Mouse (Mus musculus) heart, embryonic 12.5 days (tissue): ENCODE measurements around the gene Slfn14. TPM values are rescaled to one million over a fixed set of nuclear protein-coding genes. Genes with fewer than 3 reads are reported as not detected.
"Not testable (repeated sequence)": the region's sequence is repeated elsewhere in the genome, so short reads cannot be mapped to it uniquely, and the experiment has no call there.

Experiments
- ATAC-seq: fragments of 200-750 bp; cut with Nextera tagmentation; 2 replicates; pipeline ENCODE4 v1.8.0; 2017; ENCODE audit warnings: moderate TSS enrichment, moderate library complexity; ENCODE audit not compliant: insufficient number of reproducible peaks, low FRiP score
- H3K27ac ChIP-seq: fragments of 300-500 bp; sonication (generic); 2 replicates; pipeline ENCODE4 v1.5.1; 2016; ENCODE audit warnings: mild to moderate bottlenecking, moderate library complexity; ENCODE audit not compliant: poor library complexity, severe bottlenecking
- H3K27me3 ChIP-seq: fragments of 300-500 bp; sonication (generic); replicated peaks from 2 replicates; pipeline ENCODE4 v1.6.1; 2016; ENCODE audit warnings: mild to moderate bottlenecking, moderate library complexity
- H3K36me3 ChIP-seq: fragments of 300-500 bp; sonication (generic); 2 replicates; pipeline ENCODE4 v1.6.1; 2016; ENCODE audit warnings: mild to moderate bottlenecking, moderate library complexity
- H3K4me1 ChIP-seq: fragments of 300-500 bp; sonication (generic); replicated peaks from 2 replicates; pipeline ENCODE4 v1.6.1; 2016; ENCODE audit warnings: mild to moderate bottlenecking
- H3K4me2 ChIP-seq: fragments of 300-500 bp; sonication (generic); 2 replicates; pipeline ENCODE4 v1.6.1; 2016; ENCODE audit warnings: mild to moderate bottlenecking, moderate library complexity
- H3K4me3 ChIP-seq: fragments of 300-500 bp; sonication (generic); 2 replicates; pipeline ENCODE4 v1.5.1; 2016; ENCODE audit warnings: mild to moderate bottlenecking
- H3K9ac ChIP-seq: fragments of 300-500 bp; sonication (generic); 2 replicates; pipeline ENCODE4 v1.6.1; 2016; ENCODE audit warnings: mild to moderate bottlenecking, moderate library complexity
- H3K9me3 ChIP-seq: fragments of 300-500 bp; sonication (generic); replicated peaks from 2 replicates; pipeline ENCODE4 v1.6.1; 2016; ENCODE audit warnings: mild to moderate bottlenecking, moderate library complexity
- WGBS: fragments of 180-500 bp; shearing (Covaris S2); methylation state at CpG from one replicate; pipeline ENCODE4 v1.1.7; 2016; 5-methylcytosine and 5-hydroxymethylcytosine counted together
- polyA plus RNA-seq: library from polyadenylated mRNA; unstranded; fragments of >200 nt; fragmentation: Nextera tagmentation; extraction: Ambion mirVana; gene quantifications from 2 replicates; pipeline ENCODE4 v1.2.1, GENCODE M21; 2016

The Slfn14 gene
- polyA plus RNA-seq, 1 experiment from 2014 or later: 3.4 TPM

GRCm38 (mm10) chr11:83282084-83282483, 4.4 kb downstream of the Slfn14 start:
- 51% methylated on average over 2 of the region's 2 CpGs for WGBS
- ATAC-seq: no peak
- no peak overlapping the region for H3K4me3 ChIP-seq

GRCm38 (mm10) chr11:83279691-83280090, 6.8 kb downstream of the Slfn14 start:
- ATAC-seq: no peak
- Histone ChIP-seq H3K4me3 (no peak overlapping the region), H3K4me2 (no peak overlapping the region), H3K36me3 (no peaks in the 10 kb centered on the region), H3K27me3 (peaks cover 9% of the 10 kb centered on the region; the same call in 1 of the 2 replicates), H3K4me1 (no peaks in the 10 kb centered on the region; the same call in 1 of the 2 replicates), H3K27ac (no peak overlapping the region), H3K9ac (no peak overlapping the region), H3K9me3 (no peaks in the 10 kb centered on the region)
- 76% methylated on average over 6 of the region's 6 CpGs for WGBS

More at GRCm38 (mm10) chr11:83282084-83282483, 4.4 kb downstream of the Slfn14 start:
- H3K9me3 ChIP-seq: no peaks in the 10 kb centered on the region
- H3K27ac ChIP-seq: no peak overlapping the region
- no peak overlapping the region for H3K9ac ChIP-seq
- peaks cover 9% of the 10 kb centered on the region; the same call in 1 of the 2 replicates for H3K27me3 ChIP-seq
- H3K36me3 ChIP-seq: no peaks in the 10 kb centered on the region
- 0 out of 2 replicates have a peak overlapping the region, but pooled peaks have one; percentile 18 for H3K4me2 ChIP-seq
- H3K4me1 ChIP-seq: no peaks in the 10 kb centered on the region

DNA sequence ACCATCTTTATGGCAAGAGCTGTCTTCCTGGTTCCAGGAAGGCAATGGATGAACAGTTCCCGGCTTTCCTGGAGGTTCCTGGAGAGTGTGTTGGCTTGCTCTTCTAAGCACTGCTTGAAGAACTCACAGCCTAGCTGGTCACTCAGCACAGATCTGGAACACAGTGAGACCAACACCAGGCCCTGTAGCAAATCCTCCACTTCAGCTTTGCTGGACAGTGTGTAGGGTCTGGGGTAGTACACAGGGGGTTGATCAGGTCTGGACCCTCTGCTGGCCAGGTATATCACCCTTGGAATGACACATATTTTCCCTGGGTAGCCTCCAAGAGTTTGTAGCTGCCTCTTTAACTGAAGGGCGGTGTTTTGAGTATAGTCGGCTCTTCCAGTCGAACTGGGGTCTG, 7.5 kb downstream of the Slfn14 start:
- Histone ChIP-seq H3K9ac (no peak overlapping the region), H3K9me3 (no peaks in the 10 kb centered on the region)
- 78% methylated on average over 4 of the region's 4 CpGs for WGBS

GRCm38 (mm10) chr11:83276251-83276650, 10.3 kb downstream of the Slfn14 start:
- Histone ChIP-seq H3K4me1 (no peaks in the 10 kb centered on the region; the same call in 1 of the 2 replicates), H3K36me3 (no peaks in the 10 kb centered on the region), H3K4me3 (no peak overlapping the region), H3K9ac (no peak overlapping the region), H3K9me3 (no peaks in the 10 kb centered on the region), H3K27ac (no peak overlapping the region), H3K4me2 (no peak overlapping the region), H3K27me3 (peaks cover 7% of the 10 kb centered on the region; the same call in 1 of the 2 replicates)
- no peak for ATAC-seq
- WGBS: 70% methylated on average over 7 of the region's 7 CpGs

More for the DNA sequence above, 7.5 kb downstream of the Slfn14 start:
- Histone ChIP-seq H3K36me3 (no peaks in the 10 kb centered on the region), H3K4me1 (no peaks in the 10 kb centered on the region; the same call in 1 of the 2 replicates), H3K4me2 (no peak overlapping the region), H3K4me3 (no peak overlapping the region), H3K27ac (no peak overlapping the region), H3K27me3 (peaks cover 9% of the 10 kb centered on the region; the same call in 1 of the 2 replicates)
- ATAC-seq: no peak

DNA sequence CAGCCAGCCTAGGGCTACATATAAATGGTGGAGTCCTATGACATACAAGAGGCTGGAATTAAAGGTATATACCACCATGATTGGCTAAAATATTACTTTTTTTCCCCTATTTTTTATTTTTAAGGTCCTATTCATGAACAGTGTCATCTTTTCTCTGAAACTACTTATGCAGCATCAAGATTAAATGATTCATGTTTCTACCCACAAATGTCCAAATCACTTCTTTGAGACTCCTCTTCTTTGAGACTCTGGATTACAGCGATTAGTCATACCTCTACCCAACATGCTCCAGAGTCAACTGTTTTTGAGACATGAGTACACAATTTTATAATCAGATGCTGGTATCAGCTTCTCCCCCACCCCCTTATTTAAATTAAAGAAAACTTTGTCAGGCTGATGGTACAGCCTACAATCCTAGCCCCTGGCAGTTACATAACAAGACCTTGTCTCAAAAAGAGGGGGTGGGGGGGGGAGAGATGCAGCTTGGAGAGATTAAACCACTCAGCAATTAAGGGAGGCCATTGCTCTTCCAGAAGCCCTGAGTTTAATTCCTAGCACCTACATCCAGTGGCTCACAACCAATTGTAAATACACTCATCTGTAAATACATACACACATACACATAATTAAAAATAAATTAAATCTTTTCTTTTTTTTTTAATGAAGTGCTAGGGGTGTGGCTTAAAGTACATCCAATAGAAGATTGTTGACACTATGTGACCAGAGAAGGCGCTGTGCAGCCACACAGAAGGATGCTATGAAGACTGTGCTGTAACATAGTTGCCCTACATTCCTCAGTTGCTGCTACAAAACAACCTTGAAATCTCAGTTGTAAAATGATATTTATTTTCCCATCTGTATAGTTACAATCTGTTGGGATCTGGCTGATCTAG, 14.3 kb downstream of the Slfn14 start:
- no peak overlapping the region for H3K9ac ChIP-seq
- no peak overlapping the region for H3K4me3 ChIP-seq

DNA sequence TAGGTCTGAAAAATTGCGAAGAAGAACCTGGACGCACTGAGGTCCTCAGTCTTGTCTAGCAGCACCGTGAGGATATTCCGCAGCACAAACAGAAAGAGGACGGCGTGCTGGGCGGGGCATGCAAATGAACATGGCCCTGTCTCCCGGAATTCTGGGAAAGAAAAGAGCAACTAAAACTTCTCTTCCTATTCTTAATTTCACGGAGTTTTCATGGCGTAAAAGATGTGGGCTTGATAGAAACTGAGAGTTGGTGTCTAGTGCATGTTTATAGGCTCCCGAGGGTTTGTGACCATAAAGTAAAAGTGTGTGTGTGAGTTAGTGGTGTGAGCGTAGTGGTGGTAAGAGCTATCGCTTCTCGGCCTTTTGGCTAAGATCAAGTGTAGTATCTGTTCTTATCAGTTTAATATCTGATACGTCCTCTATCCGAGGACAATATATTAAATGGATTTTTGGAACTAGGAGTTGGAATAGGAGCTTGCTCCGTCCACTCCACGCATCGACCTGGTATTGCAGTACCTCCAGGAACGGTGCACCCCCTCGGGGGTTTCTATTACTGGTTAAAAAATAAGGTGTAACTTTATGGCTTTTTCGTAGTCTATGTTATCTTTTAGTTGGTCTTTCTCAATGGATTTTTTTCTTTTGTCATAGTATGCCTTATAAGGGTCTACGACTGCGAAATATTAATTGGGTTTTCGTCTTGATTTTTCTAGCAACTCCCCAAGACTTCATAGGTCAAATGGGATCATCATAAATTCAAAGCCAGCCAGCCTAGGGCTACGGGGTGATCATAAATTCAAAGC, 15.2 kb downstream of the Slfn14 start:
- no peaks in the 10 kb centered on the region for H3K36me3 ChIP-seq
- peak overlapping the region; percentile 80; the same call in 1 of the 2 replicates for H3K27ac ChIP-seq
- peak overlapping the region; percentile 72 for H3K4me2 ChIP-seq
- no peaks in the 10 kb centered on the region for H3K9me3 ChIP-seq
- peaks cover 4% of the 10 kb centered on the region; the same call in 1 of the 2 replicates for H3K4me1 ChIP-seq
- under 1% methylated on average over 26 of the region's 26 CpGs for WGBS
- H3K9ac ChIP-seq: peak overlapping the region; percentile 73
- peak; percentile 85 for ATAC-seq
- H3K4me3 ChIP-seq: peak overlapping the region; percentile 67
- H3K27me3 ChIP-seq: 0 out of 2 replicates have a peak, but pooled peaks cover 5% of the 10 kb centered on the region

More for the DNA sequence above, 14.3 kb downstream of the Slfn14 start:
- Histone ChIP-seq H3K4me2 (0 out of 2 replicates have a peak overlapping the region, but pooled peaks have one; percentile 26), H3K9me3 (no peaks in the 10 kb centered on the region), H3K4me1 (peaks cover 4% of the 10 kb centered on the region; the same call in 1 of the 2 replicates), H3K36me3 (no peaks in the 10 kb centered on the region), H3K27me3 (0 out of 2 replicates have a peak, but pooled peaks cover 5% of the 10 kb centered on the region), H3K27ac (no peak overlapping the region; the same call in 1 of the 2 replicates)
- no peak for ATAC-seq
- 18% methylated on average over 2 of the region's 2 CpGs for WGBS

DNA sequence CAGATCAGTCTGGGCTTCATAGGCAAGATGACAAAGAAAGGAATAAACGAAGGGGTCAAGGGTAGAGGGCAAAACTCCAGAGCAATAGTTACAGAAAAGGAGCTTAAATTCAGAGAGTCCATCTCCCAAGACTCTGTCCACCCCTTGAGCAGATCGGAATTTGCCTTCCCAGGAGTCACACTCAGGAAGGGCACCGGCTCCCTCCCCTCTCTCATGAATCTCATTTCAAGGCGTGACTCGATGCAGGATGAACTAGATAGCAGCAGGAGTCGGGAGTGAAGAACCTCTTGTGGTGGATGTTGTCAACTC, 15.7 kb downstream of the Slfn14 start:
- H3K36me3 ChIP-seq: no peaks in the 10 kb centered on the region
- peak; percentile 63 for ATAC-seq
- H3K4me3 ChIP-seq: peak overlapping the region; percentile 67
- 2% methylated on average over 6 of the region's 6 CpGs for WGBS
- H3K9me3 ChIP-seq: no peaks in the 10 kb centered on the region
- H3K27me3 ChIP-seq: 0 out of 2 replicates have a peak, but pooled peaks cover 5% of the 10 kb centered on the region
- peak overlapping the region; percentile 80; the same call in 1 of the 2 replicates for H3K27ac ChIP-seq
- peak overlapping the region; percentile 72 for H3K4me2 ChIP-seq
- H3K4me1 ChIP-seq: 0 out of 2 replicates have a peak, but pooled peaks cover 4% of the 10 kb centered on the region
- peak overlapping the region; percentile 73 for H3K9ac ChIP-seq

- H3K9me3 ChIP-seq: no peaks in the 10 kb centered on the region
- ATAC-seq: peak; percentile 22; the same call in 1 of the 2 replicates
- no peaks in the 10 kb centered on the region for H3K36me3 ChIP-seq
- 55% methylated on average over 3 of the region's 3 CpGs for WGBS
- H3K27ac ChIP-seq: no peak overlapping the region
- no peak overlapping the region for H3K4me2 ChIP-seq
- H3K4me3 ChIP-seq: no peak overlapping the region
- H3K9ac ChIP-seq: no peak overlapping the region
- H3K27me3 ChIP-seq: no peaks in the 10 kb centered on the region
- no peaks in the 10 kb centered on the region for H3K4me1 ChIP-seq
Measured at GRCm38 (mm10) chr11:83263146-83263545, 23.4 kb downstream of the Slfn14 start.

- Histone ChIP-seq H3K27ac (no peak overlapping the region), H3K4me2 (no peak overlapping the region), H3K9me3 (no peaks in the 10 kb centered on the region), H3K27me3 (no peaks in the 10 kb centered on the region), H3K9ac (no peak overlapping the region), H3K4me1 (no peaks in the 10 kb centered on the region), H3K36me3 (no peaks in the 10 kb centered on the region), H3K4me3 (no peak overlapping the region)
- ATAC-seq: no peak
- 88% methylated on average over 1 of the region's 1 CpGs for WGBS
Measured at GRCm38 (mm10) chr11:83262673-83263072, 23.9 kb downstream of the Slfn14 start.

DNA sequence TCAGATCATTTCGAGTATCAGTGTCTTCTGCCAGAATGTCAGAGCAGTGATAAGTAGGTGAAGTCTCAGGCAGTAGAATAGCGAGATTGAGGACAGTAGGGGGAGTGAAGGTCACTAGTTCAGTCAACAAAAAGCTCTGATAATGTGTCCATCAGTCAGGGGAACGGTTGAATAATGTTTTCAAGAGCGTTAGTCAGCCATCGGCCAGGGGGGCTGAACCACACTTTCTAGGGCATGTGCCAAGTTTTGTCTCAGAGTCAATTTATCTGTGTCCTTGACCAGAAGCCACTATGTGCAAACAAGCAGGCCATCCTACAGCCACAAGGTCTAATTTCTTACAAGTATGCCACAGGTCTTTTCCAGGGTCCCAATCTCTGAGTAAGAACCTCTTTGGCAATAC, 29.3 kb downstream of the Slfn14 start:
- 33% methylated on average over 5 of the region's 5 CpGs for WGBS
- not testable (repeated sequence) for H3K27ac ChIP-seq, H3K9me3 ChIP-seq, ATAC-seq, H3K9ac ChIP-seq, H3K4me1 ChIP-seq, H3K4me2 ChIP-seq, H3K4me3 ChIP-seq, H3K27me3 ChIP-seq, H3K36me3 ChIP-seq

DNA sequence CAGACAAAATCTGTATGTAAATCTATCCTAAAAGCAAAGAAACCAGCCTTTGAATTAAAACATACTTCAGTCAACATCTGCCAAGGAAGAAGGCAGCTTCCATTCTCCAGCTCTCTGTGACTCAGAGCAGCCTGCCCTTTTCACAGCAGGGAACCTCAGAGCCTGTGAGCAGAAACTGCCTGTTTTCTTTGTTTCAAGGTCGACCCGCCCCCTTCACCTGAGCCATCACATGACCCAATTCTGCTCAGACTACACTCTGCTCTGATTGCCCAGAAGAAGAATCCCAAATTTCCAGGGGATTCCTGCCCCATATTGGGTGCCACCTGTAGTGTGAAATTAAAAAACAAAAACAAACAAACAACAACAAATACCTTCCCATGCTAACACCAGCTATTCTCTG, 46.7 kb downstream of the Slfn14 start:
- H3K9me3 ChIP-seq: no peaks in the 10 kb centered on the region
- no peaks in the 10 kb centered on the region for H3K36me3 ChIP-seq
- no peak overlapping the region for H3K9ac ChIP-seq
- ATAC-seq: no peak
- no peaks in the 10 kb centered on the region for H3K4me1 ChIP-seq
- H3K4me3 ChIP-seq: no peak overlapping the region
- no peak overlapping the region for H3K4me2 ChIP-seq
- 18% methylated on average over 2 of the region's 2 CpGs for WGBS
- H3K27me3 ChIP-seq: no peaks in the 10 kb centered on the region
- H3K27ac ChIP-seq: no peak overlapping the region
